Mouse (Mus musculus): Measurements from ENCODE around the gene Emilin1. TPM values are rescaled to one million over a fixed set of nuclear protein-coding genes. Genes with fewer than 3 reads are reported as not detected.

Emilin1 gene
- total and polyA plus RNA-seq, 3 experiments, result 0.11 to 0.63 (median 0.34) TPM

DNA sequence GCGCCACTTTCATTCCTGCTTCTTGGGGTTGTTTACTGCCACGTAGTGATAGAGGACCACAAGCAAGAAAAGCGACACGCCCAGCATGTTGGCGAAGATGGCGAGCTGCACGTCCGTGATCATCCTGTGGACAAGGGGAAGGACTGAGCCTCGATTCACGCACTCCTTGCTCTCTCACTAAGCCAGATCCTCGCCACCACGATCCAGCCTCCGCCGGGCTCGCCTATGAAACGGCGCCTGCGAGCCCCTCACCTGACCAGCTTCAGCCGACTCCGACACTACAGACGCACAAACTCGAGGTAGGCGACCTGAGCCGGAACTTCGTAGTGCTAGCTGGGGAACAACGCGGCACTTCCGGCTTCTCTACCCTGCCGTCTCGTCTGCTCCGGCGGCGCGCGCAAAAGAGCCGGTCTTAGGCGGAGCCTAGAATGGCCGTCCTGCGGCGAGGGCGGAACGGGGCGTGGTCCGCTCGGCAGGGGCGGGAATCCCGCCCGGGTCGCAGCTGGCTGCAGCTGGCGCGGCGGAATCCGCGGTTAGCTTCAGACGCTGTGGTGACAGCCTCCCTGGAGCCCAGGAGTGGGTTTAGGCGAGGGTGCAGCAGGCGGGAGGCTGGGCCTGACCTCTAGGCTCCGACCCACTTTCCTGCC, 5.7 kb upstream of the Emilin1 start, which contains the start of gene Ost4:
Gene Ost4, minus strand, starts transcription at position 376 of the 647 bp plus-strand sequence.
- dilution Hi-C loops (cut with MboI; ENCODE audit: extremely low pct_ligation_motif_present, extremely low pct_unique_long_range_greater_than_20kb, low sequenced_read_pairs), result no loop called here
- Histone ChIP-seq H3K9ac (ENCODE audit: insufficient read depth, low read depth) (peak within 1 kb of the TSS; percentile 98), H3K4me2 (ENCODE audit: insufficient read depth, low read depth, poor library complexity, severe bottlenecking) (peak within 1 kb of the TSS; percentile 88), H3K27ac (ENCODE audit: insufficient read depth, low read depth) (peak within 1 kb of the TSS; percentile 48), H3K9me3 (replicated peaks; ENCODE audit: low read length) (no peaks in the 10 kb centered on the region), H3K27me3 (replicated peaks) (peaks cover 9% of the 10 kb centered on the region), H3K79me2 (replicated peaks; ENCODE audit: control insufficient read depth, extremely low read depth, insufficient read depth, poor library complexity, severe bottlenecking) (peaks cover 26% of the 10 kb centered on the region), H3K4me1 (ENCODE audit: control insufficient read depth in 1 of 2, insufficient read depth in 2 of 2) (peaks cover 2 to 29% of the 10 kb centered on the region in 2 experiments; a peak in 3 of 4 replicates), H3K36me3 (replicated peaks in 1 of 2; ENCODE audit: control insufficient read depth in 1 of 2, insufficient read depth in 1 of 2, low read length in 1 of 2) (peaks cover 29 to 37% of the 10 kb centered on the region in 2 experiments), H3K4me3 (replicated peaks in 1 of 3; ENCODE audit: low read depth in 2 of 3, low read length in 2 of 3, poor library complexity in 1 of 3) (peak within 1 kb of the TSS; percentile 71 to 99 (median 97))
- no peak for TF ChIP-seq CHD1 (IDR thresholded peaks at IDR 0.05; ENCODE audit: low read depth, low read length)
- no peak for TF ChIP-seq RCOR1 (conservative IDR thresholded peaks at IDR 0.05; ENCODE audit: low read depth, low read length)
- peak; percentile 96 for TF ChIP-seq POLR2A (IDR thresholded peaks at IDR 0.05; ENCODE audit: low read depth, low read length)
- no peak for TF ChIP-seq EP300 (IDR thresholded peaks at IDR 0.05; ENCODE audit: low read length)
- TF ChIP-seq MAFK (IDR thresholded peaks at IDR 0.05; ENCODE audit: insufficient replicate concordance, low read length), result no peak
- TF ChIP-seq TBP (conservative IDR thresholded peaks at IDR 0.05; ENCODE audit: low read depth, low read length), result peak; percentile 65; the same call in 1 of the 2 replicates
- TF ChIP-seq KAT2A (IDR thresholded peaks at IDR 0.05; ENCODE audit: insufficient replicate concordance, low read length), result peak; percentile 85; the same call in 1 of the 2 replicates
- TF ChIP-seq MEF2A (IDR thresholded peaks at IDR 0.05; ENCODE audit: borderline replicate concordance, low read depth, low read length), result 0 out of 2 replicates have a peak, but pooled peaks have one; percentile 57
- peak; percentile 86 for TF ChIP-seq TCF12 (IDR thresholded peaks at IDR 0.05; ENCODE audit: low read depth, low read length)
- TF ChIP-seq ZNF384 (IDR thresholded peaks at IDR 0.05; ENCODE audit: low read depth, low read length), result no peak
- no peak for TF ChIP-seq ZC3H11A (IDR thresholded peaks at IDR 0.05; ENCODE audit: low read depth, low read length)
- TF ChIP-seq UBTF (IDR thresholded peaks at IDR 0.05; ENCODE audit: low read depth, low read length), result no peak; the same call in 1 of the 2 replicates
- TF ChIP-seq MYC (IDR thresholded peaks at IDR 0.05; ENCODE audit: low read depth, low read length), result peak; percentile 87
- TF ChIP-seq ZMIZ1 (IDR thresholded peaks at IDR 0.05; ENCODE audit: low read depth, low read length), result peak; percentile 91
- TF ChIP-seq CHD2 (IDR thresholded peaks at IDR 0.05; ENCODE audit: low read length), result no peak
- peak; percentile 83 for TF ChIP-seq NRF1 (IDR thresholded peaks at IDR 0.05; ENCODE audit: low read depth, low read length)
- no peak for TF ChIP-seq CTCF (conservative IDR thresholded peaks at IDR 0.05 in 1 of 2, IDR thresholded peaks at IDR 0.05 in 1 of 2; ENCODE audit: low read depth in 2 of 2, low read length in 2 of 2)
- no peak for TF ChIP-seq PAX5 (IDR thresholded peaks at IDR 0.05; ENCODE audit: low read length)
- TF ChIP-seq ETS1 (conservative IDR thresholded peaks at IDR 0.05; ENCODE audit: low read depth, low read length), result peak; percentile 61
- peak; percentile 92 for TF ChIP-seq NELFE (IDR thresholded peaks at IDR 0.05; ENCODE audit: low read depth, low read length)
- no peak for TF ChIP-seq SMC3 (IDR thresholded peaks at IDR 0.05; ENCODE audit: low read depth, low read length)
- TF ChIP-seq JUN (IDR thresholded peaks at IDR 0.05; ENCODE audit: insufficient read depth, low read depth, low read length), result no peak
- TF ChIP-seq USF1 (IDR thresholded peaks at IDR 0.05; ENCODE audit: low read depth, low read length), result no peak
- peak; percentile 91 for TF ChIP-seq SIN3A (IDR thresholded peaks at IDR 0.05; ENCODE audit: low read length)
- peak; percentile 82; the same call in 1 of the 2 replicates for TF ChIP-seq MXI1 (IDR thresholded peaks at IDR 0.05; ENCODE audit: low read depth, low read length)
- TF ChIP-seq POLR2AphosphoS2 (IDR thresholded peaks at IDR 0.05; ENCODE audit: low read depth, low read length), result peak; percentile 81; the same call in 1 of the 2 replicates
- no peak for TF ChIP-seq RAD21 (IDR thresholded peaks at IDR 0.05; ENCODE audit: low read depth, low read length)
- peak; percentile 92; the same call in 1 of the 2 replicates for TF ChIP-seq E2F4 (IDR thresholded peaks at IDR 0.05; ENCODE audit: insufficient replicate concordance, low read depth, low read length)
- TF ChIP-seq ELF1 (IDR thresholded peaks at IDR 0.05; ENCODE audit: low read depth, low read length), result peak; percentile 97
- no peak; the same call in 1 of the 2 replicates for TF ChIP-seq MAX (IDR thresholded peaks at IDR 0.05; ENCODE audit: low read length)
- TF ChIP-seq HCFC1 (IDR thresholded peaks at IDR 0.05; ENCODE audit: low read depth, low read length), result peak; percentile 93
- TF ChIP-seq GABPA (IDR thresholded peaks at IDR 0.05; ENCODE audit: insufficient replicate concordance, low read depth, low read length), result peak; percentile 24; the same call in 1 of the 2 replicates
- peak; percentile 32; the same call in 1 of the 2 replicates for TF ChIP-seq BHLHE40 (IDR thresholded peaks at IDR 0.05; ENCODE audit: low read depth, low read length)
- no peak for TF ChIP-seq MAZ (IDR thresholded peaks at IDR 0.05; ENCODE audit: low read depth, low read length)
- TF ChIP-seq IRF4 (IDR thresholded peaks at IDR 0.05; ENCODE audit: low read depth, low read length), result peak; percentile 77
- no peak for TF ChIP-seq USF2 (conservative IDR thresholded peaks at IDR 0.05; ENCODE audit: low read depth, low read length)
- no peak for TF ChIP-seq JUND (conservative IDR thresholded peaks at IDR 0.05; ENCODE audit: low read depth, low read length)
- no peak for TF ChIP-seq ZKSCAN1 (IDR thresholded peaks at IDR 0.05; ENCODE audit: borderline replicate concordance, low read depth, low read length)
- in situ Hi-C loops (cut with MboI; ENCODE audit: low pct_ligation_motif_present, low pct_unique_long_range_greater_than_20kb, low sequenced_read_pairs), result no loop called here
- DNase-seq (ENCODE audit: extremely low read depth), result peak; percentile 95

Data from CH12.LX (cell line).